Mouse (Mus musculus) midbrain, embryonic 12.5 days (tissue): ENCODE measurements around the gene Vps45. TPM values are rescaled to one million over a fixed set of nuclear protein-coding genes. Genes with fewer than 3 reads are reported as not detected.
A peak's percentile ranks its signal among the peaks of the same experiment; 100 is the strongest.

Experiments used
- ATAC-seq: fragments of 200-750 bp; cut with Nextera tagmentation; 2 replicates; pipeline ENCODE4 v1.8.0; 2017; ENCODE audit warnings: low read depth, moderate TSS enrichment, moderate library complexity; ENCODE audit not compliant: low FRiP score
- H3K27ac ChIP-seq: fragments of 300-500 bp; sonication (generic); replicated peaks from 2 replicates; pipeline ENCODE4 v1.5.1; 2016; ENCODE audit warnings: mild to moderate bottlenecking
- H3K27me3 ChIP-seq: fragments of 300-500 bp; sonication (generic); 2 replicates; pipeline ENCODE4 v1.6.1; 2016; ENCODE audit warnings: mild to moderate bottlenecking
- H3K36me3 ChIP-seq: fragments of 300-500 bp; sonication (generic); 2 replicates; pipeline ENCODE4 v1.6.1; 2016
- H3K4me1 ChIP-seq: fragments of 300-500 bp; sonication (generic); 2 replicates; pipeline ENCODE4 v1.6.1; 2016
- H3K4me2 ChIP-seq: fragments of 300-500 bp; sonication (generic); replicated peaks from 2 replicates; pipeline ENCODE4 v1.6.1; 2016; ENCODE audit warnings: mild to moderate bottlenecking, moderate library complexity
- H3K4me3 ChIP-seq: fragments of 300-500 bp; sonication (generic); 2 replicates; pipeline ENCODE4 v1.5.1; 2016; ENCODE audit warnings: mild to moderate bottlenecking
- H3K9ac ChIP-seq: fragments of 300-500 bp; sonication (generic); replicated peaks from 2 replicates; pipeline ENCODE4 v1.6.1; 2016; ENCODE audit warnings: mild to moderate bottlenecking, moderate library complexity
- H3K9me3 ChIP-seq: fragments of 300-500 bp; sonication (generic); 2 replicates; pipeline ENCODE4 v1.6.1; 2016; ENCODE audit warnings: mild to moderate bottlenecking
- WGBS: fragments of 180-500 bp; shearing (Covaris S2); methylation state at CpG from one replicate; pipeline ENCODE4 v1.1.7; 2016; 5-methylcytosine and 5-hydroxymethylcytosine counted together
- polyA plus RNA-seq: library from polyadenylated mRNA; unstranded; fragments of >200 nt; fragmentation: Nextera tagmentation; extraction: Ambion mirVana; gene quantifications from 2 replicates; pipeline ENCODE4 v1.2.1, GENCODE M21; 2016

Vps45 gene
- polyA plus RNA-seq: 39.7 and 51.2 TPM in 2 replicates

- Histone ChIP-seq H3K9me3 (no peaks in the 10 kb centered on the region), H3K4me1 (peaks cover 10% of the 10 kb centered on the region), H3K27ac (peak within 1 kb of the TSS; percentile 91), H3K36me3 (peaks cover 14% of the 10 kb centered on the region; the same call in 1 of the 2 replicates), H3K4me3 (peak within 1 kb of the TSS; percentile 58), H3K4me2 (peak within 1 kb of the TSS; percentile 77), H3K27me3 (no peaks in the 10 kb centered on the region), H3K9ac (peak within 1 kb of the TSS; percentile 68)
- WGBS: 2% methylated on average over 18 of the region's 18 CpGs
- ATAC-seq: peak; percentile 81
These were observed at the start of gene Vps45 for GRCm38 (mm10) chr3:96058231-96058896. TSS of gene Vps45 (minus strand) at chr3:96058466.

GRCm38 (mm10) chr3:96106151-96106550 lies 47.9 kb upstream of the Vps45 start:
- H3K9ac ChIP-seq: no peak overlapping the region
- H3K9me3 ChIP-seq: no peaks in the 10 kb centered on the region
- H3K4me2 ChIP-seq: no peak overlapping the region
- no peak overlapping the region for H3K4me3 ChIP-seq
- peaks cover 16% of the 10 kb centered on the region for H3K4me1 ChIP-seq
- no peak overlapping the region for H3K27ac ChIP-seq
- no peaks in the 10 kb centered on the region for H3K27me3 ChIP-seq
- 89% methylated on average over 4 of the region's 4 CpGs for WGBS
- no peaks in the 10 kb centered on the region for H3K36me3 ChIP-seq
- no peak for ATAC-seq

GRCm38 (mm10) chr3:96105232-96105747 lies 47.0 kb upstream of the Vps45 start:
- Histone ChIP-seq H3K4me1 (peaks cover 16% of the 10 kb centered on the region), H3K36me3 (no peaks in the 10 kb centered on the region), H3K27ac (no peak overlapping the region), H3K9ac (peak overlapping the region; percentile 84), H3K4me3 (peak overlapping the region; percentile 80), H3K9me3 (no peaks in the 10 kb centered on the region), H3K27me3 (no peaks in the 10 kb centered on the region), H3K4me2 (peak overlapping the region; percentile 92)
- 9% methylated on average over 10 of the region's 10 CpGs for WGBS
- ATAC-seq: 0 out of 2 replicates have a peak, but pooled peaks have one; percentile 23

- H3K27me3 ChIP-seq: no peaks in the 10 kb centered on the region
- ATAC-seq: peak; percentile 87
- under 1% methylated on average over 81 of the region's 84 CpGs for WGBS
- no peaks in the 10 kb centered on the region for H3K36me3 ChIP-seq
- H3K9ac ChIP-seq: peak within 1 kb of the TSS; percentile 84
- H3K9me3 ChIP-seq: no peaks in the 10 kb centered on the region
- peak within 1 kb of the TSS; percentile 80 for H3K4me3 ChIP-seq
- peak within 1 kb of the TSS; percentile 92 for H3K4me2 ChIP-seq
- peak within 1 kb of the TSS; percentile 76 for H3K27ac ChIP-seq
- H3K4me1 ChIP-seq: peaks cover 16% of the 10 kb centered on the region
These were observed 46.2 kb upstream of the Vps45 start, which contains the start of gene Otud7b for GRCm38 (mm10) chr3:96104261-96105065. TSS of gene Otud7b (plus strand) at chr3:96104527.

- peak overlapping the region; percentile 92 for H3K4me2 ChIP-seq
- peak overlapping the region; percentile 80 for H3K4me3 ChIP-seq
- 3% methylated on average over 8 of the region's 8 CpGs for WGBS
- ATAC-seq: no peak; the same call in 1 of the 2 replicates
- peak overlapping the region; percentile 84 for H3K9ac ChIP-seq
- no peaks in the 10 kb centered on the region for H3K9me3 ChIP-seq
- no peaks in the 10 kb centered on the region for H3K36me3 ChIP-seq
- H3K27ac ChIP-seq: peak overlapping the region; percentile 76
- H3K4me1 ChIP-seq: peaks cover 16% of the 10 kb centered on the region
- no peaks in the 10 kb centered on the region for H3K27me3 ChIP-seq
These were observed 45.6 kb upstream of the Vps45 start for GRCm38 (mm10) chr3:96103901-96104260.

GRCm38 (mm10) chr3:96102100-96102872 lies 44.0 kb upstream of the Vps45 start:
- no peaks in the 10 kb centered on the region for H3K36me3 ChIP-seq
- H3K4me3 ChIP-seq: peak overlapping the region; percentile 26
- WGBS: 18% methylated on average over 14 of the region's 14 CpGs
- H3K4me1 ChIP-seq: peaks cover 16% of the 10 kb centered on the region
- H3K9me3 ChIP-seq: no peaks in the 10 kb centered on the region
- 0 out of 2 replicates have a peak, but pooled peaks have one; percentile 14 for ATAC-seq
- H3K4me2 ChIP-seq: peak overlapping the region; percentile 49
- no peaks in the 10 kb centered on the region for H3K27me3 ChIP-seq
- H3K27ac ChIP-seq: no peak overlapping the region
- H3K9ac ChIP-seq: no peak overlapping the region

- Histone ChIP-seq H3K4me1 (peaks cover 7% of the 10 kb centered on the region), H3K4me3 (no peak overlapping the region), H3K36me3 (no peaks in the 10 kb centered on the region), H3K9ac (no peak overlapping the region), H3K9me3 (no peaks in the 10 kb centered on the region), H3K4me2 (no peak overlapping the region), H3K27ac (no peak overlapping the region), H3K27me3 (no peaks in the 10 kb centered on the region)
- no peak for ATAC-seq
- WGBS: 74% methylated on average over 7 of the region's 7 CpGs
These were observed 40.5 kb upstream of the Vps45 start for GRCm38 (mm10) chr3:96098616-96099267.

- Histone ChIP-seq H3K9me3 (no peaks in the 10 kb centered on the region), H3K27me3 (no peaks in the 10 kb centered on the region), H3K4me2 (no peak overlapping the region), H3K9ac (no peak overlapping the region), H3K4me1 (peaks cover 7% of the 10 kb centered on the region), H3K4me3 (no peak overlapping the region), H3K36me3 (no peaks in the 10 kb centered on the region), H3K27ac (no peak overlapping the region)
- ATAC-seq: no peak
- 72% methylated on average over 4 of the region's 4 CpGs for WGBS
These were observed 39.9 kb upstream of the Vps45 start for GRCm38 (mm10) chr3:96098168-96098567.

GRCm38 (mm10) chr3:96094203-96094602 lies 35.9 kb upstream of the Vps45 start:
- Histone ChIP-seq H3K4me1 (no peaks in the 10 kb centered on the region), H3K9me3 (no peaks in the 10 kb centered on the region), H3K4me2 (no peak overlapping the region), H3K36me3 (no peaks in the 10 kb centered on the region), H3K9ac (no peak overlapping the region), H3K4me3 (no peak overlapping the region), H3K27me3 (no peaks in the 10 kb centered on the region), H3K27ac (no peak overlapping the region)
- WGBS: 87% methylated on average over 13 of the region's 13 CpGs
- ATAC-seq: no peak

- Histone ChIP-seq H3K27me3 (no peaks in the 10 kb centered on the region), H3K9ac (no peak overlapping the region), H3K27ac (no peak overlapping the region), H3K9me3 (no peaks in the 10 kb centered on the region), H3K4me1 (no peaks in the 10 kb centered on the region), H3K4me3 (no peak overlapping the region), H3K4me2 (no peak overlapping the region), H3K36me3 (no peaks in the 10 kb centered on the region)
- no peak for ATAC-seq
- WGBS: 81% methylated on average over 13 of the region's 13 CpGs
These were observed 35.2 kb upstream of the Vps45 start for GRCm38 (mm10) chr3:96093509-96093908.

GRCm38 (mm10) chr3:96091966-96092365 lies 33.7 kb upstream of the Vps45 start:
- no peak overlapping the region for H3K27ac ChIP-seq
- H3K9me3 ChIP-seq: no peaks in the 10 kb centered on the region
- H3K27me3 ChIP-seq: no peaks in the 10 kb centered on the region
- H3K4me3 ChIP-seq: no peak overlapping the region
- no peaks in the 10 kb centered on the region for H3K4me1 ChIP-seq
- no peak overlapping the region for H3K4me2 ChIP-seq
- H3K36me3 ChIP-seq: no peaks in the 10 kb centered on the region
- H3K9ac ChIP-seq: no peak overlapping the region
- no peak for ATAC-seq
- 41% methylated on average over 6 of the region's 6 CpGs for WGBS
